Mouse (Mus musculus): ENCODE results near the gene Tcf20. TPM values are rescaled to one million over a fixed set of nuclear protein-coding genes. Genes with fewer than 3 reads are reported as not detected.

Gene Tcf20
- polyA plus RNA-seq, 1 experiment from 2014 or later = 7.2 TPM

DNA sequence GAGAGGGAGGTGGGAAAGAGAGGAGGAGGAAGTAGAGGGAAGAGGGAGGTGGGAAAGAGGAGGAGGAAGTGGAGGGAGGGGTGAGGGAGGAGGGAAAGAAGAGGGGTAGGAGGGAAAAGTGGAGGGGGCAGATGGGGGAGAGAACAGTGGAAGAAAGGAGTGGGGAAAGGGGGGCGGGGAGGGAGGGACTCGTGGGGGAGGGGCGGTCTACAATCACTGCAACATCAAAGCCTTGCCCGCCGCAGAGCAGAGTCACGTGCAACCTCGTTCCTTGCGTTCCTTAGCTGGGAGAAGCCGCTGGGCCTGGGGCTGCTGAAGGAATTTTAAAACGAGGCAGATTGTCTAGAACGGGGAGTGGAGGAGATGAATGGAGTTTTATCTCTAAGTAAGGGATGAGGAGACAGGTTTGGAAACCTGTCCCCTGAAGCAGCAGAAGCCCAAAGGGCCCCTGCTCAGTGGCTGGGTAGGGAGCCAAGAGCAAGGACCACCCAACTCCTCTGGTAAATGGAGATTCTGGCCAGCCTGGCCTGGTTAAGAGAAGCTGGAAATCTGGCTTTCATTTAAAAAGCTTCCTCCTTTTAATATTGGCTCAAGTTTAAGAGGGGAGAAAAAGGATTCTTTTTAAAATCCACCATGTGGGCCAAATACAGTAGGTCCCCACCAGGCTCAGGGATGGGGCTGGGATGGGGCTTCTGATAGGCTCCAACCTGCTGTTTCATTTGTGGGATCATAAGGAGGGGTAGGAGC lies 62.8 kb downstream of the Tcf20 start:
- H3K9ac ChIP-seq (ENCODE audit: low read length) = no peak overlapping the region; the same call in 1 of the 2 replicates
- no peaks in the 10 kb centered on the region for H3K9me3 ChIP-seq (ENCODE audit: control insufficient read depth, low read length)
- peaks cover 3% of the 10 kb centered on the region; the same call in 1 of the 2 replicates for H3K27me3 ChIP-seq (ENCODE audit: control insufficient read depth, insufficient read depth, low read depth, low read length)
- no peak; the same call in 1 of the 2 replicates for ATAC-seq (ENCODE audit: low read depth)
- peak overlapping the region; percentile 57 for H3K27ac ChIP-seq (ENCODE audit: low read length)
- 0 out of 2 replicates have a peak overlapping the region, but pooled peaks have one; percentile 2 for H3K4me2 ChIP-seq (ENCODE audit: low read depth, low read length)
- H3K4me1 ChIP-seq (replicated peaks; ENCODE audit: control insufficient read depth, insufficient read depth, low read length) = peaks cover 77% of the 10 kb centered on the region
- no peaks in the 10 kb centered on the region for H3K36me3 ChIP-seq (ENCODE audit: control insufficient read depth, insufficient read depth, low read length)
- WGBS = 3% methylated on average over 11 of the region's 11 CpGs
- H3K4me3 ChIP-seq (ENCODE audit: low read length) = no peak overlapping the region

DNA sequence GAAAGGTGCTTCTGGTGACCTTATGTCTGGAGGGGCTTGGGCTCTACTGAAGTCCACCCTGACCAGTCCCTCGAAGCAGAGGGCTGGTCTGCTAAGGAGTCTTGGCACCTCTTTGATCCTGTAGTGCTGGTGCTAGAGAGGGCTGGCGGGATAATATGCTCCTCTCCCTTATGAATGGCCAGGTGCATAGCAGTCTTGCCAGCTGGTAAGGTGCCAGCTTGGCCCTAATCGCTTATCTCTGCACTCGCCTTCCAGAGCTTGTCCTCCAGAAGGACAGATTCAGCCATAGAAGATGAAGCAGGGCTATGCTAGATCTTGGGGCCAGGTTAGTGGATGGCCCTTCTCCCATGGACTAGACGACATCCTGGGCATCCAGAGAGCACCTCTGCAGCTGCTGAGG lies 64.1 kb downstream of the Tcf20 start:
- peaks cover 4% of the 10 kb centered on the region; the same call in 1 of the 2 replicates for H3K27me3 ChIP-seq (ENCODE audit: control insufficient read depth, insufficient read depth, low read depth, low read length)
- peaks cover 64% of the 10 kb centered on the region for H3K4me1 ChIP-seq (replicated peaks; ENCODE audit: control insufficient read depth, insufficient read depth, low read length)
- H3K9me3 ChIP-seq (ENCODE audit: control insufficient read depth, low read length) = no peaks in the 10 kb centered on the region
- WGBS = 35% methylated on average over 5 of the region's 5 CpGs
- H3K4me2 ChIP-seq (ENCODE audit: low read depth, low read length) = no peak overlapping the region
- ATAC-seq (ENCODE audit: low read depth) = no peak
- H3K36me3 ChIP-seq (ENCODE audit: control insufficient read depth, insufficient read depth, low read length) = no peaks in the 10 kb centered on the region
- peak overlapping the region; percentile 47; the same call in 1 of the 2 replicates for H3K27ac ChIP-seq (ENCODE audit: low read length)
- H3K9ac ChIP-seq (ENCODE audit: low read length) = no peak overlapping the region
- no peak overlapping the region for H3K4me3 ChIP-seq (ENCODE audit: low read length)

DNA sequence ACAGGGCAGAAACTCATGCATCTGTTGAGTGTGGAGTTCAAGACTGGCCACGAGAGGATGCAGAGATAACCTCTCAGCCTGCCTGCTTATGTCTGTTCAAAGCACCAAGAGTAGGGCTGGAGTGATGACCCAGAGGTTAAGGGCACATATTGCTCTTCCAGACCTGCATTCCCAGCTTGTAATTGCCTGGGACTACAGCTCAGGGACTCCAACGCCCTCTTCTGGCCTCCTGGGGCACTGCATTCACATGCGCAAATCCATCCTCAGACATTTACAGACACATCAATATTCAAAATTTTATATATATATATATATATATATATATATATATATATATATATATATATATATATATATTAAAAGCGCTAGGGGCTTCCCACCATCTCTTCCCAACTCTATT lies 64.9 kb downstream of the Tcf20 start:
- Histone ChIP-seq H3K4me2 (ENCODE audit: low read depth, low read length) (no peak overlapping the region; the same call in 1 of the 2 replicates), H3K27me3 (ENCODE audit: control insufficient read depth, insufficient read depth, low read depth, low read length) (peaks cover 4% of the 10 kb centered on the region; the same call in 1 of the 2 replicates), H3K4me1 (replicated peaks; ENCODE audit: control insufficient read depth, insufficient read depth, low read length) (peaks cover 58% of the 10 kb centered on the region), H3K27ac (ENCODE audit: low read length) (peak overlapping the region; percentile 35; the same call in 1 of the 2 replicates), H3K36me3 (ENCODE audit: control insufficient read depth, insufficient read depth, low read length) (no peaks in the 10 kb centered on the region), H3K9ac (ENCODE audit: low read length) (no peak overlapping the region), H3K4me3 (ENCODE audit: low read length) (no peak overlapping the region), H3K9me3 (ENCODE audit: control insufficient read depth, low read length) (no peaks in the 10 kb centered on the region)
- 49% methylated on average over 4 of the region's 4 CpGs for WGBS
- no peak for ATAC-seq (ENCODE audit: low read depth)

DNA sequence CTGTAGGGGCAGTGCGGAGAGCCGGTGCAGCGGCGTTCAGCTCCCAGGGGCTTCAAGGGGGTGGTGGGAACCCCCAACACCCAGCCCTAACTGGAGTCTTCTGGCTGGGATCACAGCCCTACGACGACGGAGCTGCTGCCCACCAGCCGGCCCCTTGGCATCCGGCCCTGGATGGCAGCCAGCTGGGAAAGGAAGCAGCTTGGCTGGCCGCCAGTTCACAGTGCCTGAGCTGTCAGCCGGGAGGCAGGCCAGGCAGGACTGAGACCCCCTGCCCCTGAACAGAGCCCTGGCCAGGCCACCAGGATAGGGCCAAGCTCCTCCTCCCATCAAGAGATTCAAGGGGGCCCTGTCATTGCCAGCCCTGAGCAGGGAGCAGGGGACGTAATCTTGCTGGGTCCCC lies 65.6 kb downstream of the Tcf20 start:
- peaks cover 4% of the 10 kb centered on the region; the same call in 1 of the 2 replicates for H3K27me3 ChIP-seq (ENCODE audit: control insufficient read depth, insufficient read depth, low read depth, low read length)
- ATAC-seq (ENCODE audit: low read depth) = peak; percentile 82
- H3K36me3 ChIP-seq (ENCODE audit: control insufficient read depth, insufficient read depth, low read length) = no peaks in the 10 kb centered on the region
- H3K4me2 ChIP-seq (ENCODE audit: low read depth, low read length) = peak overlapping the region; percentile 36
- peak overlapping the region; percentile 35; the same call in 1 of the 2 replicates for H3K27ac ChIP-seq (ENCODE audit: low read length)
- H3K9me3 ChIP-seq (ENCODE audit: control insufficient read depth, low read length) = no peaks in the 10 kb centered on the region
- H3K9ac ChIP-seq (ENCODE audit: low read length) = no peak overlapping the region
- no peak overlapping the region for H3K4me3 ChIP-seq (ENCODE audit: low read length)
- H3K4me1 ChIP-seq (replicated peaks; ENCODE audit: control insufficient read depth, insufficient read depth, low read length) = peaks cover 64% of the 10 kb centered on the region
- 9% methylated on average over 12 of the region's 12 CpGs for WGBS

DNA sequence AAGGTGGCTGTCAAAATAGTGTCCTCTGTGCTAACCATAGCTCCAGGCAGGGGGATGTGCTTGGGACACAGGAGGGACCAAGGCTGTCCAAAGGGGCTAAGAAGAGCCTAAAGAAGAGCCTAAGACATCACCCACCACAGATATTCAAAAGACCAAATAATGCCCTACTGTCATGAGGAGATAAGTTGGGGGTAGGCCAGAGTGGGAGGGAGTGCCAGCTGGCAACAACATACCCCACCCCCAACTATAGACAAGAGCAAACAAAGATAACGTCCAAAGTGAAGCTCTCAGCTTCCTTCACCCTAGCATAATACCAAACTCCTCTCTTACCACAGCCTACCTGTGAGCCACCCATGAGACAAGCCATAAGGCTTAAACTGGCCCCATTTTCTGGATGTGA lies 66.1 kb downstream of the Tcf20 start:
- WGBS = 5% methylated on average over 1 of the region's 1 CpGs
- H3K4me3 ChIP-seq (ENCODE audit: low read length) = no peak overlapping the region
- no peaks in the 10 kb centered on the region for H3K36me3 ChIP-seq (ENCODE audit: control insufficient read depth, insufficient read depth, low read length)
- ATAC-seq (ENCODE audit: low read depth) = 0 out of 2 replicates have a peak, but pooled peaks have one; percentile 0
- peaks cover 4% of the 10 kb centered on the region; the same call in 1 of the 2 replicates for H3K27me3 ChIP-seq (ENCODE audit: control insufficient read depth, insufficient read depth, low read depth, low read length)
- peak overlapping the region; percentile 36; the same call in 1 of the 2 replicates for H3K4me2 ChIP-seq (ENCODE audit: low read depth, low read length)
- no peak overlapping the region for H3K9ac ChIP-seq (ENCODE audit: low read length)
- peaks cover 63% of the 10 kb centered on the region for H3K4me1 ChIP-seq (replicated peaks; ENCODE audit: control insufficient read depth, insufficient read depth, low read length)
- no peak overlapping the region for H3K27ac ChIP-seq (ENCODE audit: low read length)
- H3K9me3 ChIP-seq (ENCODE audit: control insufficient read depth, low read length) = no peaks in the 10 kb centered on the region

DNA sequence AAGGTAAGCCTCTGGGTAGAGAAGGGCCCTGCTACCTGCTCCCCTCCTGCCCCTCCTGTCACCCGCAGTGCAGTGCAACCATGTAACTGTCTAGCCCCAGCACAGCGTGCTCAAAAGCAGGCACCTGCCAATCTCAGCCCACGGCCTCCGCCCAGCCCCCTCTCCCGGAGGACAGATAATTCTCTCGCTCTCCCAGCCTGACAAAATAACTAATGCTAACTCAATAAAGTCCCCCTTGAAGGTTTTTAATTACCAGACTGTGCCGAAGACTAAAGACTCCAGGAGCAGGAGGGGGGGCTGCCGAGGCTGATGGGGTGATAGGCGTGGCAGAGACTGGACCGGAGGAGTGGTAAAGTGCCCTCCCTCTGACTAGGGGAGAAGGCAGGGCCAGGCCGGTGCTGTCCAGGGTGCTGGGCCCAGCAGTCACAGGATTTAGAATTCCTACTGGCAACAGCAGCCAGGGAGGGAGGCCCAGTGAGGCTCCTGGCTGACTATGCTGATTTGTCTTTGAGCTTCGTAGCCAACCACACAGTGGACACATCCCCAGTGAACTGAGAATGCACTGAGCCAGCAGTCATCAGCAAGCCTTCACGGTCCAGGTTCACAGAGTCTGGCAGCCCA lies 66.7 kb downstream of the Tcf20 start:
- H3K9me3 ChIP-seq (ENCODE audit: control insufficient read depth, low read length) = no peaks in the 10 kb centered on the region
- H3K4me2 ChIP-seq (ENCODE audit: low read depth, low read length) = peak overlapping the region; percentile 47
- no peaks in the 10 kb centered on the region for H3K36me3 ChIP-seq (ENCODE audit: control insufficient read depth, insufficient read depth, low read length)
- ATAC-seq (ENCODE audit: low read depth) = peak; percentile 56
- peaks cover 57% of the 10 kb centered on the region for H3K4me1 ChIP-seq (replicated peaks; ENCODE audit: control insufficient read depth, insufficient read depth, low read length)
- peak overlapping the region; percentile 21 for H3K4me3 ChIP-seq (ENCODE audit: low read length)
- H3K27me3 ChIP-seq (ENCODE audit: control insufficient read depth, insufficient read depth, low read depth, low read length) = peaks cover 4% of the 10 kb centered on the region; the same call in 1 of the 2 replicates
- H3K27ac ChIP-seq (ENCODE audit: low read length) = no peak overlapping the region
- 7% methylated on average over 13 of the region's 13 CpGs for WGBS
- no peak overlapping the region for H3K9ac ChIP-seq (ENCODE audit: low read length)

DNA sequence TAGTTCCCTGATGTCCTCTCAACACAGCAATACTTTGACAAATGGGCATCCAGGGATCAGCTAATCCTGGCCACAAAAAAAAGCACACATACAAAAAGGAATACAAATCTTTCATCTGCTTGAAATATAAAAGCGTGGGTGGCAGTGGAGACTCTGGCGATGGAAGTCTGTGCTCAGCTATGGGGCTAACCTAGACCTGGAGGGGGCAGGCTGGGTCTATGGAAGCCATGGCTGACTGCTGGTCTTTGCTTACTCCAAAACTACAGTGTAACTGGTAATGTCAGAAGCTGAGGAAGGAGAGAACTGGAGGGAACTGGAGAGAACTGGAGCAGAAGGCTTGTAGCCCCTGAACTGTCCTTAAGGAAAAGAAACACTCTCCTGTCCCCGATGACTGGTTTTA lies 69.7 kb downstream of the Tcf20 start:
- no peak overlapping the region for H3K9ac ChIP-seq (ENCODE audit: low read length)
- H3K27me3 ChIP-seq (ENCODE audit: control insufficient read depth, insufficient read depth, low read depth, low read length) = peaks cover 4% of the 10 kb centered on the region; the same call in 1 of the 2 replicates
- no peak overlapping the region for H3K27ac ChIP-seq (ENCODE audit: low read length)

DNA sequence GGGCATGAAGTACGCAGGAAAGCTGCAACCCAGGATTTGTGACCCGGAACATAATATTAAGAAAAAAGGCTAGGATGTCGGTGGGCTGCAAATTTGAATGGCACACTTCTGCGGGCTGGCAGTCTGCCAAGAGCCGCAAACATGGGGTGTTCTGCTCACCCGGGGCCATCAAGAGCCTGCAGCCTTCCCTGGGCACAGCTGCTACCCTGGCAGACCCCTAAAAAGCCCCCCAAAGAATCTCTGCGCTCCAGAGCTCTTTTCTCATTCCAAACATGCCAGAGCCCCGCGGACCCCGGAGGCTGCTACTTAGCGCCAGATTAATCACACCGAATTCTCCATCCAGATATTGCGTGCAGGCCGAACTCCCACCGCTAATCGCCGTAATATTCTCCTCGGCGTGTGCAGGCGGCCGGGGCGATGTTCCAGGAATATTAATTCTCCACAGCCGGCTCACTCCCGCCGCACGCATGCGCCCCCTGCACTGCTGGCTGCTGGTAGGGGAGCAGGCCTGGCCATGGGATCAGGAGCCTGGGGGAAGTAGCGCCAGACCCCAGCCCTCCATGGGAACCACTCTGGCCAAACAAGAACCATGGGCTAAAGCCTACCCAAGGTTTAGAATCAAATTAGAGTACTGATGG lies 70.3 kb downstream of the Tcf20 start:
- Histone ChIP-seq H3K4me3 (ENCODE audit: low read length) (no peak overlapping the region; the same call in 1 of the 2 replicates), H3K27me3 (ENCODE audit: control insufficient read depth, insufficient read depth, low read depth, low read length) (peaks cover 10% of the 10 kb centered on the region; the same call in 1 of the 2 replicates), H3K9me3 (ENCODE audit: control insufficient read depth, low read length) (no peaks in the 10 kb centered on the region), H3K4me1 (replicated peaks; ENCODE audit: control insufficient read depth, insufficient read depth, low read length) (peaks cover 25% of the 10 kb centered on the region), H3K9ac (ENCODE audit: low read length) (no peak overlapping the region), H3K36me3 (ENCODE audit: control insufficient read depth, insufficient read depth, low read length) (no peaks in the 10 kb centered on the region), H3K27ac (ENCODE audit: low read length) (no peak overlapping the region), H3K4me2 (ENCODE audit: low read depth, low read length) (peak overlapping the region; percentile 14; the same call in 1 of the 2 replicates)
- WGBS = 25% methylated on average over 28 of the region's 28 CpGs
- ATAC-seq (ENCODE audit: low read depth) = no peak

More for the DNA sequence above, 69.7 kb downstream of the Tcf20 start:
- Histone ChIP-seq H3K4me1 (replicated peaks; ENCODE audit: control insufficient read depth, insufficient read depth, low read length) (peaks cover 30% of the 10 kb centered on the region), H3K9me3 (ENCODE audit: control insufficient read depth, low read length) (no peaks in the 10 kb centered on the region), H3K36me3 (ENCODE audit: control insufficient read depth, insufficient read depth, low read length) (no peaks in the 10 kb centered on the region), H3K4me3 (ENCODE audit: low read length) (no peak overlapping the region), H3K4me2 (ENCODE audit: low read depth, low read length) (no peak overlapping the region)
- no peak for ATAC-seq (ENCODE audit: low read depth)
- WGBS = 67% methylated on average over 3 of the region's 3 CpGs

DNA sequence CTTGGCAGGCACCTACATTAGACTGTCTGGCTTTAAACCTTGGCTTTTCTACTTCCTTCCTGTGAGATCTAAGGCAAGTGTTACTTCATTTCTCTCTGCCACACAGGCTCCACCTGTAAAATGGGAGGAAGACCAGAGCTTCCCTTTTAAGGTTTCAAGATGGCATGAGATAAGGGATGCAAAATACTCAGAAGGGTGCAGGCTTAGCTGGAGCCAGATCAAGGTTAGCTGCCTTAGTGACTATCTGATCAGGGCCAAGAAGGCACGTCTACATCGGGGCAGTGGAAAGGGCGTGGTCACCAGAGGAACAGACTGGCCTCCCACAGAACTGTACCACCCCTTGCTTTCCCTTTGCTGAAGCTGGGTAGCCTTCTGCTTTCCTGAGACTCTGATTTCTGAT lies 73.2 kb downstream of the Tcf20 start:
- Histone ChIP-seq H3K27ac (ENCODE audit: low read length) (no peak overlapping the region), H3K27me3 (ENCODE audit: control insufficient read depth, insufficient read depth, low read depth, low read length) (peaks cover 14% of the 10 kb centered on the region), H3K9me3 (ENCODE audit: control insufficient read depth, low read length) (no peaks in the 10 kb centered on the region), H3K4me3 (ENCODE audit: low read length) (no peak overlapping the region), H3K36me3 (ENCODE audit: control insufficient read depth, insufficient read depth, low read length) (no peaks in the 10 kb centered on the region), H3K9ac (ENCODE audit: low read length) (no peak overlapping the region), H3K4me2 (ENCODE audit: low read depth, low read length) (no peak overlapping the region), H3K4me1 (replicated peaks; ENCODE audit: control insufficient read depth, insufficient read depth, low read length) (peaks cover 16% of the 10 kb centered on the region)
- 39% methylated on average over 3 of the region's 3 CpGs for WGBS
- no peak for ATAC-seq (ENCODE audit: low read depth)
